Mouse (Mus musculus): ENCODE results near the gene Slc38a1.

GRCm38 (mm10) chr15:96657576-96658274 lies 15.0 kb upstream of the Slc38a1 start:
- no peak for TF ChIP-seq CTCF (IDR thresholded peaks at IDR 0.05; ENCODE audit: low read depth, low read length)
- TF ChIP-seq POLR2A (IDR thresholded peaks at IDR 0.05; ENCODE audit: extremely low read depth, insufficient read depth, low read length), result no peak

Data from liver, adult 2 months (tissue).